Mouse (Mus musculus) layer of hippocampus, adult 8-10 months (tissue): ENCODE measurements at regions not wholly inside any gene's neighbourhood (a gene's known extent, or its start where the extent isn't known, plus 50 kb on each side); places are given as distances from the start of the nearest gene placed in this dataset.
A peak's percentile ranks its signal among the peaks of the same experiment; 100 is the strongest.

Experiments used
- DNase-seq, 2 experiments: peaks; one replicate each; pipeline ENCODE4 v3.0.0; 2022; ENCODE audit warnings: low spot score in 2 of 2

GRCm38 (mm10) chr1:99369776-99370175 lies 402.8 kb upstream of the Cntnap5b start:
- DNase-seq: peak; percentile 7 to 28

DNA sequence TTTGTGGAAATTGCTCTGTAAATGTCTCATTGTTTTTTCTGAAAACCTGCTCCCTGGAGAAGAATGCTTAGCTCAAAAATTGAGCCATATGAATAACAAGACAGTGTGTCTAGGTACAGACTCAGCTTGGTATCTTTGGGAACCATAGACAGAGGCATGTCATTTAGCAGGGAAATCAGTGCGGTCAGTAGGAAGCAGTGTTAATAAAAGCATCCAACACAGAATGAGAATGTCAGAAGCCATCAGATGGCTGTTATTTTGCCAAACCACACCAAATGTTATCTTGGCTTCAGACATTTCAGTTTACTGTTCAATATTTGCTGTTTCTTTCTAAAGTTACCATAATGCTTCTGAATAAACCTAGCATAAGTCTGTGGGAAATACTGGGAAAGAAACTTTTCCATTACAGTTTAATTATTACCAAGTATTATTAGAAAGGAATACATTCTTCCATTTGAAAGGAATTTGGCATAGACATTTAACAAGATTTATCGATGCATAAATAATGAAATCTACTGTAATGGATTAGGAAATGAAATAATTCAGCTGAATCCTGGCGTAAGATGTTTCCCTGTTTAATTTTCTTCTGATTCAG lies 402.1 kb upstream of the Cntnap5b start:
- DNase-seq: no peak

- no peak for DNase-seq
Measured at GRCm38 (mm10) chr1:99395813-99396212, 376.8 kb upstream of the Cntnap5b start.
